Mouse (Mus musculus) spleen, adult 2 months (tissue): ENCODE results near the gene Nrp2.

Source experiments
- CTCF ChIP-seq: fragments of 200-500 bp; IDR thresholded peaks from 2 replicates; pipeline ENCODE4 v1.5.1; 2011; ENCODE audit warnings: mild to moderate bottlenecking, inconsistent platforms; ENCODE audit not compliant: insufficient read depth, insufficient read length, insufficient replicate concordance; ENCODE audit errors: extremely low read depth
- POLR2A ChIP-seq: fragments of 200-500 bp; IDR thresholded peaks from 2 replicates; pipeline ENCODE4 v1.6.1; 2011; ENCODE audit warnings: low read depth, low read length, inconsistent platforms

DNA sequence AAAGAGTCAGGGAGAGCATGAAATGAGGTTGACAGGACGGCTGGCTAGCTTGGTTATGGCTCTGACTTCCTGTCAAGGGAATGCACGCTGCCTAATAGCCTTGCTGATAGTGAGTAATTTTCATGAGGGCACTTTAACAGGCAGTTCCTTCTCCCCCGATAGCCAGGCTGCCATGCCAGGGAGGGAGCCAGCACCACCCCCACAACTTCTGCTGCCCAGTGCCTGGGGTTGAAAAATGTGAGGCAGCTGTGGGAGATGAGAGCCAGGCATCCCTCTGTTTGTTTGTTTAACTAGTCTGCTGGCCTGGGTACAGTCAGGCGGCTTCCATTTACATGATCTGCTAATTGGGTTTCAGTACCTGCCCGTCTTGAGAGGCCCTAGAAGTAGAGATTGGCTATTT lies 157.7 kb downstream of the Nrp2 start:
- TF ChIP-seq POLR2A: no peak
- no peak for TF ChIP-seq CTCF
